ENCODE assay signal across 8 mouse cellular contexts in the genomic region with DNA sequence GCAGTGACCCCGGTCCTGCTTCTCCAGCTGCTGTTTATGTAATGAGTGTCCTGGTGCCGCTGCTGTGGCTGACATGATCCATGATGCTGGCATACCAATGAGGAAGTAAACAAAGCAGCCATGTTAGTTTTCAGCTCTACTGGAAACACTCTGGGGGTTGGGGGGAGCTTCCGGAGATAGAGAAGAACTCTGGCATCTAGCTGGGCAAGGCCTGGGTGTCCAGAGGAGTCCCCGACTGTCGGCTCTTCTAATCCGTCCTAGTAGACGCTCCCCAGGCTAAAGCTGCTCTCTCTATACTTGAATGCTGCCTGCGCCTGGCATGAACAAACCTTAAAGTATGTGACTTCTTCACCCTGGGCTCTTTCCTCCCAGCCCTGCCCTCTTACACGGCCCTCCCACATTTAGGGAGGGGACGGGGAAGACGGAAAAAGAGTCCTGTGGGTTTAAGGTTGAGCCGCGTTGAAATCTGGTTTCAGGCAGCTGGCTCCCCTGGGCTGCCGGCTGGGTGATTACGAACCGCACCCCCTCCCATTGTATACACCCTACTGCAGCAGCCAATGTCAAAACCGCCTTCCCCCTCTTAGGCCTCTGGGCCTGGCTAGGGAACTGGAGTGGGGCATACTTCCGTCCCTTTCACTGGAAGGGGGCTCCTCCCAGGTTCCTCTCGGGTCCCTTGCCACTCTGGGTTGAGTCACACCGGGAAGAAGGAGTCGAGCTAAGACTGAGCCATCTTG. TPM values are rescaled to one million over a fixed set of nuclear protein-coding genes. Genes with fewer than 3 reads are reported as not detected.
DNase-seq lines count a peak whose midpoint lies in the region; ATAC-seq lines count a peak whose summit lies in the region.

No protein-coding gene starts in this region.

- peak; percentile 57 for ATAC-seq in erythroid progenitor cell, adult 5-6 weeks (replicated peaks; ENCODE audit: low FRiP score, poor library complexity, severe bottlenecking)
- ATAC-seq in megakaryocyte-erythroid progenitor cell, adult 5-6 weeks (replicated peaks; ENCODE audit: low FRiP score, low TSS enrichment, poor library complexity, severe bottlenecking): peak; percentile 66

- peak; percentile 97 for DNase-seq in ES-CJ7 (ENCODE audit: low read depth, low spot score)
- peak; percentile 75 to 79 for DNase-seq in adrenal gland, adult 18-20 months (ENCODE audit: low spot score in 2 of 2)
- DNase-seq in heart, postnatal 14 days: peak; percentile 79
- peak; percentile 75 to 86 for DNase-seq in kidney, postnatal 4 days
- peak; percentile 72 to 83 for DNase-seq in spleen, postnatal 10 days (ENCODE audit: low spot score in 2 of 2)
- DNase-seq in left cerebral cortex, postnatal 4 days: no peak

- intact Hi-C loops in heart, postnatal 14 days (cut with DNase I): loop anchor here (2.0 to 5.0 kb wide), 3 partner anchors 19 to 106 kb away; a partner anchor contains a TSS
- intact Hi-C loops in left cerebral cortex, postnatal 4 days (cut with DNase I): no loop called here

RNA-seq across cellular contexts. Expression of a gene that starts 2.0 kb away (rescaled TPM):
- total RNA-seq in adrenal gland, adult 18-20 months (2021): 10 to 100 TPM; 46.5 to 56.8 TPM
- 4.2 and 9.4 TPM in 2 replicates for total RNA-seq in erythroid progenitor cell, adult 5-6 weeks (2015; ENCODE audit: low replicate concordance)
- total RNA-seq in erythroid progenitor cell, adult 5-6 weeks (2017; ENCODE audit: low replicate concordance): 5.5 and 7.7 TPM in 2 replicates
- total RNA-seq in heart, postnatal 14 days (2021): 10 to 100 TPM; 47.6 to 50.0 TPM
- total RNA-seq in megakaryocyte-erythroid progenitor cell, adult 5-6 weeks (2014; fragmentation: Nextera tagmentation): 20.8 and 22.3 TPM in 2 replicates
- total RNA-seq in megakaryocyte-erythroid progenitor cell, adult 5-6 weeks (2017): 9.9 and 18.2 TPM in 2 replicates
- 100 to 1,000 TPM; 113 to 119 TPM for total RNA-seq in left cerebral cortex, postnatal 4 days (2021)
